Mouse (Mus musculus): ENCODE measurements around the gene Strip2.

DNA sequence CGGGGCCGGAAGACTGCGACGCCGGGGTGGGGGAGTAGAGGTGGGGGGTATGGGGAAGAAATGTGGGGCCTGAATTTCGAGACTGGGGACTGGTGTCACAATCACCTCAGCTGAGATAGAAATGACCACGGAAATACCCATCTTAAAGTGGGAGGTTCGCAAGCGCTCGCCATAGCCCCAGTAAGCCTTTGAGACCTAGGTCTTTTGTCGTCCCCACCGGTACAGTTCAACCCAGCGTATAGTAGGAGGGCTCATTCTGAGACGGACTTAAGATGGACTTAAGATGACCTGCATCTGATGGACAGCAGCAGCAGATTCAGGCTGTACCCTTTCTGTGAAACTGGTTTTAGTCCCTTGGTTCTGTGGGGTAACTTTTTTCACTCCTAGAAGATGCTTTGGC is 68.7 kb downstream of the Strip2 start:
- no peak; the same call in 1 of the 2 replicates for TF ChIP-seq MXI1 (IDR thresholded peaks at IDR 0.05; ENCODE audit: low read depth, low read length)
- no peak for TF ChIP-seq ETS1 (conservative IDR thresholded peaks at IDR 0.05; ENCODE audit: low read depth, low read length)
- TF ChIP-seq EP300 (IDR thresholded peaks at IDR 0.05; ENCODE audit: low read length) = no peak
- no peak for TF ChIP-seq IRF4 (IDR thresholded peaks at IDR 0.05; ENCODE audit: low read depth, low read length)
- TF ChIP-seq ZKSCAN1 (IDR thresholded peaks at IDR 0.05; ENCODE audit: borderline replicate concordance, low read depth, low read length) = no peak
- no peak for TF ChIP-seq TBP (conservative IDR thresholded peaks at IDR 0.05; ENCODE audit: low read depth, low read length)
- no peak for TF ChIP-seq CTCF (conservative IDR thresholded peaks at IDR 0.05 in 1 of 2, IDR thresholded peaks at IDR 0.05 in 1 of 2; ENCODE audit: low read depth in 2 of 2, low read length in 2 of 2)
